Mouse (Mus musculus) bone marrow, adult 2 months (tissue): ENCODE results near the gene Vmn2r84.

Experiments used
- CTCF ChIP-seq: fragments of 200-500 bp; IDR thresholded peaks from 2 replicates; pipeline ENCODE4 v1.5.1; 2011; ENCODE audit warnings: low read length, control low read depth; ENCODE audit not compliant: control insufficient read depth, insufficient read depth
- POLR2A ChIP-seq: fragments of 200-500 bp; IDR thresholded peaks from 2 replicates; pipeline ENCODE4 v1.6.1; 2011; ENCODE audit warnings: low read depth, mild to moderate bottlenecking, control low read depth, low read length, borderline replicate concordance; ENCODE audit not compliant: control insufficient read depth

DNA sequence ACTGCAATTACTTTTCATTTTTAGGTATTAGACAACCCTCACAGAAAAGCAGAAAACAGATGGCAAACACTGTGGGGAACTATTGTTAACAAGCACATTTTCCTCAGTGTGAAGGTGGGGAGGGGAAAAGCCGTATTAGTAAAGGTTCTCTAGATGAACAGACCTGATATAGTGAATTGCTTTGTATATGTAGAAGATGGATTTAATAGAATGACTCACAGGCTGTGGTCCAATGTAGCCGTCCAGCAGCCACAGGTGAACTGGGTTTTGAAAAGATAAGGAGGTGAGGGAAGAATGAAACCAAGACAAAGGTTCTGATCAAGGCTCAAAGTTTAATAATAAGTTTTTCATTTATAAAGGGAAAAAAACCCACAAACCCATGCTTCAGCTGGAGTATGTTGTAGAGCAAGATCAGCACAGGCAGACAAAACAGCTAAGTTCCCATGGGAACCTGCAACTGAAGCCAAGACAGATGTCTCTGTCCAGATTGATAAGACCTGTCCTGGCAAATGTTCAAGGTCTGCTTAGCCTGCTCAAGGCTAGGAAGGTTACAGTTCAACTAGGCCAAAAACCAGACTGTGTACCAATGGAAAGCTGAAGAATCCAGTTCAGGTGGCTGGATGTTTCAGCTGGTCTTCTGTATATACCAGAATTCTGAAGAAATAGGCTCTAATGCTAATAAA, 21.5 kb downstream of the Vmn2r84 start:
- TF ChIP-seq CTCF: no peak
- no peak for TF ChIP-seq POLR2A
